Mouse (Mus musculus): ENCODE measurements around the gene S100b.

Gene S100b

GRCm38 (mm10) chr10:76257231-76257630, 3.6 kb downstream of the S100b start:
- in situ Hi-C loops (cut with MboI; ENCODE audit: low pct_unique_long_range_greater_than_20kb in 1 of 2, low sequenced_read_pairs in 2 of 2, unreplicated experiment in 1 of 2) = no loop called here

GRCm38 (mm10) chr10:76257719-76258390, 4.2 kb downstream of the S100b start:
- in situ Hi-C loops (cut with MboI; ENCODE audit: low pct_unique_long_range_greater_than_20kb in 1 of 2, low sequenced_read_pairs in 2 of 2, unreplicated experiment in 1 of 2) = no loop called here

- in situ Hi-C loops (cut with MboI; ENCODE audit: low pct_unique_long_range_greater_than_20kb in 1 of 2, low sequenced_read_pairs in 2 of 2, unreplicated experiment in 1 of 2) = no loop called here
Measured at GRCm38 (mm10) chr10:76259566-76260232, 6.0 kb downstream of the S100b start.

- in situ Hi-C loops (cut with MboI; ENCODE audit: low pct_unique_long_range_greater_than_20kb in 1 of 2, low sequenced_read_pairs in 2 of 2, unreplicated experiment in 1 of 2) = no loop called here
Measured at GRCm38 (mm10) chr10:76260358-76261059, 6.9 kb downstream of the S100b start.

GRCm38 (mm10) chr10:76261447-76261846, 7.8 kb downstream of the S100b start:
- in situ Hi-C loops (cut with MboI; ENCODE audit: low pct_unique_long_range_greater_than_20kb in 1 of 2, low sequenced_read_pairs in 2 of 2, unreplicated experiment in 1 of 2) = no loop called here

- in situ Hi-C loops (cut with MboI; ENCODE audit: low pct_unique_long_range_greater_than_20kb in 1 of 2, low sequenced_read_pairs in 2 of 2, unreplicated experiment in 1 of 2) = no loop called here
Measured at GRCm38 (mm10) chr10:76262431-76262830, 8.8 kb downstream of the S100b start.

GRCm38 (mm10) chr10:76271238-76271637, 17.6 kb downstream of the S100b start:
- in situ Hi-C loops (cut with MboI; ENCODE audit: low pct_unique_long_range_greater_than_20kb in 1 of 2, low sequenced_read_pairs in 2 of 2, unreplicated experiment in 1 of 2) = no loop called here

GRCm38 (mm10) chr10:76275256-76275655, 21.6 kb downstream of the S100b start:
- in situ Hi-C loops (cut with MboI; ENCODE audit: low pct_unique_long_range_greater_than_20kb in 1 of 2, low sequenced_read_pairs in 2 of 2, unreplicated experiment in 1 of 2) = no loop called here

- in situ Hi-C loops (cut with MboI; ENCODE audit: low pct_unique_long_range_greater_than_20kb in 1 of 2, low sequenced_read_pairs in 2 of 2, unreplicated experiment in 1 of 2) = no loop called here
Measured at GRCm38 (mm10) chr10:76278541-76279097, 25.0 kb downstream of the S100b start.

GRCm38 (mm10) chr10:76288268-76288993, 34.8 kb downstream of the S100b start:
- in situ Hi-C loops (cut with MboI; ENCODE audit: low pct_unique_long_range_greater_than_20kb in 1 of 2, low sequenced_read_pairs in 2 of 2, unreplicated experiment in 1 of 2) = no loop called here

- in situ Hi-C loops (cut with MboI; ENCODE audit: low pct_unique_long_range_greater_than_20kb in 1 of 2, low sequenced_read_pairs in 2 of 2, unreplicated experiment in 1 of 2) = no loop called here
Measured at GRCm38 (mm10) chr10:76289052-76289451, 35.4 kb downstream of the S100b start.

GRCm38 (mm10) chr10:76289936-76290671, 36.5 kb downstream of the S100b start:
- in situ Hi-C loops (cut with MboI; ENCODE audit: low pct_unique_long_range_greater_than_20kb in 1 of 2, low sequenced_read_pairs in 2 of 2, unreplicated experiment in 1 of 2) = no loop called here

GRCm38 (mm10) chr10:76293222-76293621, 39.6 kb downstream of the S100b start:
- in situ Hi-C loops (cut with MboI; ENCODE audit: low pct_unique_long_range_greater_than_20kb in 1 of 2, low sequenced_read_pairs in 2 of 2, unreplicated experiment in 1 of 2) = no loop called here

- in situ Hi-C loops (cut with MboI; ENCODE audit: low pct_unique_long_range_greater_than_20kb in 1 of 2, low sequenced_read_pairs in 2 of 2, unreplicated experiment in 1 of 2) = loop anchor here in 1 of 2 experiments (25.0 kb wide), 1 partner anchor 437 kb away; the partner anchor contains the start of gene Col6a1
Measured at GRCm38 (mm10) chr10:76300133-76300532, 46.5 kb downstream of the S100b start.

GRCm38 (mm10) chr10:76306738-76307137, 53.1 kb downstream of the S100b start:
- in situ Hi-C loops (cut with MboI; ENCODE audit: low pct_unique_long_range_greater_than_20kb in 1 of 2, low sequenced_read_pairs in 2 of 2, unreplicated experiment in 1 of 2) = loop anchor here in 1 of 2 experiments (25.0 kb wide), 1 partner anchor 431 kb away; the partner anchor contains the start of gene Col6a1
